Mouse (Mus musculus): Measurements from ENCODE around the gene Lbx2. TPM values are rescaled to one million over a fixed set of nuclear protein-coding genes. Genes with fewer than 3 reads are reported as not detected.

Lbx2 gene
- polyA plus RNA-seq, 1 experiment from 2014 or later: 0.28 TPM

- H3K27ac ChIP-seq (replicated peaks in 1 of 2; ENCODE audit: control insufficient read depth in 1 of 2, insufficient read depth in 1 of 2, low read depth in 2 of 2, low read length in 2 of 2): no peak overlapping the region
- no peak overlapping the region for H3K9ac ChIP-seq (ENCODE audit: low read length)
- no peak for ATAC-seq (ENCODE audit: insufficient number of reproducible peaks, insufficient read depth, low FRiP score, low read depth)
- 13% methylated on average over 9 of the region's 9 CpGs for WGBS
- peak overlapping the region; percentile 57 for H3K4me2 ChIP-seq (ENCODE audit: low read length)
- no peaks in the 10 kb centered on the region for H3K36me3 ChIP-seq (ENCODE audit: control insufficient read depth, insufficient read depth, low read length)
- H3K4me1 ChIP-seq (ENCODE audit: control insufficient read depth in 2 of 2, insufficient read depth in 2 of 2, low read length in 2 of 2): peaks cover 7 to 18% of the 10 kb centered on the region in 2 experiments; a peak in 3 of 4 replicates
- H3K27me3 ChIP-seq (ENCODE audit: control insufficient read depth, insufficient read depth, low read length): peaks cover 81% of the 10 kb centered on the region
- peak overlapping the region; percentile 26 to 28 for H3K4me3 ChIP-seq (ENCODE audit: control insufficient read depth in 1 of 2, insufficient read depth in 1 of 2, low read depth in 1 of 2, low read length in 2 of 2)
- no peaks in the 10 kb centered on the region for H3K9me3 ChIP-seq (ENCODE audit: control insufficient read depth, low read length)
Observed at GRCm38 (mm10) chr6:83087926-83088260, 1.7 kb downstream of the Lbx2 start.

GRCm38 (mm10) chr6:83092416-83093127, 6.4 kb downstream of the Lbx2 start:
- no peak for ATAC-seq (ENCODE audit: insufficient number of reproducible peaks, insufficient read depth, low FRiP score, low read depth)
- Histone ChIP-seq H3K9ac (ENCODE audit: low read length) (no peak overlapping the region), H3K4me1 (ENCODE audit: control insufficient read depth in 2 of 2, insufficient read depth in 2 of 2, low read length in 2 of 2) (peaks cover 2 to 3% of the 10 kb centered on the region in 2 experiments; a peak in 2 of 4 replicates), H3K27ac (replicated peaks in 1 of 2; ENCODE audit: control insufficient read depth in 1 of 2, insufficient read depth in 1 of 2, low read depth in 2 of 2, low read length in 2 of 2) (no peak overlapping the region), H3K4me3 (ENCODE audit: control insufficient read depth in 1 of 2, insufficient read depth in 1 of 2, low read depth in 1 of 2, low read length in 2 of 2) (no peak overlapping the region), H3K4me2 (ENCODE audit: low read length) (no peak overlapping the region), H3K9me3 (ENCODE audit: control insufficient read depth, low read length) (no peaks in the 10 kb centered on the region), H3K27me3 (ENCODE audit: control insufficient read depth, insufficient read depth, low read length) (peaks cover 38% of the 10 kb centered on the region), H3K36me3 (ENCODE audit: control insufficient read depth, insufficient read depth, low read length) (no peaks in the 10 kb centered on the region)
- 35% methylated on average over 6 of the region's 6 CpGs for WGBS

- no peaks in the 10 kb centered on the region for H3K36me3 ChIP-seq (ENCODE audit: control insufficient read depth, insufficient read depth, low read length)
- H3K27me3 ChIP-seq (ENCODE audit: control insufficient read depth, insufficient read depth, low read length): peaks cover 5% of the 10 kb centered on the region; the same call in 1 of the 2 replicates
- H3K4me1 ChIP-seq (ENCODE audit: control insufficient read depth in 2 of 2, insufficient read depth in 2 of 2, low read length in 2 of 2): 0 out of 4 replicates have a peak, but pooled peaks cover 0 to 2% of the 10 kb centered on the region in 2 experiments
- no peak overlapping the region for H3K4me3 ChIP-seq (ENCODE audit: control insufficient read depth in 1 of 2, insufficient read depth in 1 of 2, low read depth in 1 of 2, low read length in 2 of 2)
- H3K4me2 ChIP-seq (ENCODE audit: low read length): no peak overlapping the region
- H3K27ac ChIP-seq (replicated peaks in 1 of 2; ENCODE audit: control insufficient read depth in 1 of 2, insufficient read depth in 1 of 2, low read depth in 2 of 2, low read length in 2 of 2): no peak overlapping the region
- no peak overlapping the region for H3K9ac ChIP-seq (ENCODE audit: low read length)
- no peaks in the 10 kb centered on the region for H3K9me3 ChIP-seq (ENCODE audit: control insufficient read depth, low read length)
- WGBS: 41% methylated on average over 6 of the region's 6 CpGs
- ATAC-seq (ENCODE audit: insufficient number of reproducible peaks, insufficient read depth, low FRiP score, low read depth): no peak
Observed at GRCm38 (mm10) chr6:83095968-83096367, 9.8 kb downstream of the Lbx2 start.

GRCm38 (mm10) chr6:83098411-83098810, 12.2 kb downstream of the Lbx2 start:
- no peak for ATAC-seq (ENCODE audit: insufficient number of reproducible peaks, insufficient read depth, low FRiP score, low read depth)
- H3K4me3 ChIP-seq (ENCODE audit: control insufficient read depth in 1 of 2, insufficient read depth in 1 of 2, low read depth in 1 of 2, low read length in 2 of 2): no peak overlapping the region
- WGBS: 55% methylated on average over 2 of the region's 2 CpGs
- no peaks in the 10 kb centered on the region for H3K9me3 ChIP-seq (ENCODE audit: control insufficient read depth, low read length)
- no peak overlapping the region for H3K9ac ChIP-seq (ENCODE audit: low read length)
- H3K4me1 ChIP-seq (ENCODE audit: control insufficient read depth in 2 of 2, insufficient read depth in 2 of 2, low read length in 2 of 2): peaks cover 10 to 12% of the 10 kb centered on the region in 2 experiments; a peak in 3 of 4 replicates
- peaks cover under 1% of the 10 kb centered on the region; the same call in 1 of the 2 replicates for H3K36me3 ChIP-seq (ENCODE audit: control insufficient read depth, insufficient read depth, low read length)
- H3K4me2 ChIP-seq (ENCODE audit: low read length): no peak overlapping the region
- H3K27me3 ChIP-seq (ENCODE audit: control insufficient read depth, insufficient read depth, low read length): no peaks in the 10 kb centered on the region; the same call in 1 of the 2 replicates
- H3K27ac ChIP-seq (replicated peaks in 1 of 2; ENCODE audit: control insufficient read depth in 1 of 2, insufficient read depth in 1 of 2, low read depth in 2 of 2, low read length in 2 of 2): no peak overlapping the region

- 2% methylated on average over 25 of the region's 25 CpGs for WGBS
- H3K36me3 ChIP-seq (ENCODE audit: control insufficient read depth, insufficient read depth, low read length): peaks cover 3% of the 10 kb centered on the region; the same call in 1 of the 2 replicates
- peaks cover 10 to 13% of the 10 kb centered on the region in 2 experiments; a peak in 3 of 4 replicates for H3K4me1 ChIP-seq (ENCODE audit: control insufficient read depth in 2 of 2, insufficient read depth in 2 of 2, low read length in 2 of 2)
- H3K9me3 ChIP-seq (ENCODE audit: control insufficient read depth, low read length): no peaks in the 10 kb centered on the region
- H3K4me3 ChIP-seq (ENCODE audit: control insufficient read depth in 1 of 2, insufficient read depth in 1 of 2, low read depth in 1 of 2, low read length in 2 of 2): peak within 1 kb of the TSS; percentile 62 to 67
- no peaks in the 10 kb centered on the region for H3K27me3 ChIP-seq (ENCODE audit: control insufficient read depth, insufficient read depth, low read length)
- peak within 1 kb of the TSS; percentile 6 to 80; a peak in 3 of 4 replicates for H3K27ac ChIP-seq (replicated peaks in 1 of 2; ENCODE audit: control insufficient read depth in 1 of 2, insufficient read depth in 1 of 2, low read depth in 2 of 2, low read length in 2 of 2)
- peak within 1 kb of the TSS; percentile 88 for H3K9ac ChIP-seq (ENCODE audit: low read length)
- H3K4me2 ChIP-seq (ENCODE audit: low read length): peak within 1 kb of the TSS; percentile 100
- ATAC-seq (ENCODE audit: insufficient number of reproducible peaks, insufficient read depth, low FRiP score, low read depth): peak; percentile 68
Observed at GRCm38 (mm10) chr6:83101316-83101687, 15.1 kb downstream of the Lbx2 start, which contains the start of the genes Ccdc142 and Gm42688. Gene Ccdc142 (plus strand): TSS chr6:83101601. Gene Gm42688 (plus strand): TSS chr6:83101617.

- under 1% methylated on average over 74 of the region's 74 CpGs for WGBS
- peak overlapping the region; percentile 62 to 67 for H3K4me3 ChIP-seq (ENCODE audit: control insufficient read depth in 1 of 2, insufficient read depth in 1 of 2, low read depth in 1 of 2, low read length in 2 of 2)
- H3K9ac ChIP-seq (ENCODE audit: low read length): peak overlapping the region; percentile 88
- H3K27ac ChIP-seq (replicated peaks in 1 of 2; ENCODE audit: control insufficient read depth in 1 of 2, insufficient read depth in 1 of 2, low read depth in 2 of 2, low read length in 2 of 2): peak overlapping the region; percentile 6 to 80; a peak in 3 of 4 replicates
- peak; percentile 75 for ATAC-seq (ENCODE audit: insufficient number of reproducible peaks, insufficient read depth, low FRiP score, low read depth)
- H3K36me3 ChIP-seq (ENCODE audit: control insufficient read depth, insufficient read depth, low read length): peaks cover 8% of the 10 kb centered on the region
- H3K4me1 ChIP-seq (ENCODE audit: control insufficient read depth in 2 of 2, insufficient read depth in 2 of 2, low read length in 2 of 2): peaks cover 10 to 13% of the 10 kb centered on the region in 2 experiments; a peak in 3 of 4 replicates
- no peaks in the 10 kb centered on the region for H3K27me3 ChIP-seq (ENCODE audit: control insufficient read depth, insufficient read depth, low read length)
- H3K9me3 ChIP-seq (ENCODE audit: control insufficient read depth, low read length): no peaks in the 10 kb centered on the region
- peak overlapping the region; percentile 100 for H3K4me2 ChIP-seq (ENCODE audit: low read length)
Observed at GRCm38 (mm10) chr6:83101688-83102556, 15.8 kb downstream of the Lbx2 start.

- peak overlapping the region; percentile 88 for H3K9ac ChIP-seq (ENCODE audit: low read length)
- H3K9me3 ChIP-seq (ENCODE audit: control insufficient read depth, low read length): no peaks in the 10 kb centered on the region
- H3K4me2 ChIP-seq (ENCODE audit: low read length): peak overlapping the region; percentile 100
- ATAC-seq (ENCODE audit: insufficient number of reproducible peaks, insufficient read depth, low FRiP score, low read depth): no peak
- no peak overlapping the region for H3K27ac ChIP-seq (replicated peaks in 1 of 2; ENCODE audit: control insufficient read depth in 1 of 2, insufficient read depth in 1 of 2, low read depth in 2 of 2, low read length in 2 of 2)
- H3K4me3 ChIP-seq (ENCODE audit: control insufficient read depth in 1 of 2, insufficient read depth in 1 of 2, low read depth in 1 of 2, low read length in 2 of 2): no peak overlapping the region
- H3K4me1 ChIP-seq (ENCODE audit: control insufficient read depth in 2 of 2, insufficient read depth in 2 of 2, low read length in 2 of 2): peaks cover 16 to 20% of the 10 kb centered on the region in 2 experiments
- WGBS: 49% methylated on average over 11 of the region's 11 CpGs
- H3K27me3 ChIP-seq (ENCODE audit: control insufficient read depth, insufficient read depth, low read length): no peaks in the 10 kb centered on the region
- peaks cover 12% of the 10 kb centered on the region for H3K36me3 ChIP-seq (ENCODE audit: control insufficient read depth, insufficient read depth, low read length)
Observed at GRCm38 (mm10) chr6:83103130-83103650, 17.0 kb downstream of the Lbx2 start.

All from heart, embryonic 14.5 days (tissue).